Mouse (Mus musculus): Measurements from ENCODE around the gene Pcdh9.

GRCm38 (mm10) chr14:93463360-93463892, 427.1 kb downstream of the Pcdh9 start:
- TF ChIP-seq CTCF (IDR thresholded peaks at IDR 0.05) (no peak), EP300 (IDR thresholded peaks at IDR 0.05; ENCODE audit: insufficient read depth, low read depth, low read length) (no peak)

Data from heart, adult 2 months (tissue).